Mouse (Mus musculus) liver, postnatal 0 days (tissue): ENCODE measurements around the gene Slc17a1. TPM values are rescaled to one million over a fixed set of nuclear protein-coding genes. Genes with fewer than 3 reads are reported as not detected.

Source experiments
- ATAC-seq: fragments of 200-750 bp; cut with Nextera tagmentation; 2 replicates; pipeline ENCODE4 v1.8.0; 2017; ENCODE audit warnings: mild to moderate bottlenecking, moderate library complexity
- DNase-seq: peaks from one replicate; pipeline ENCODE4 v3.0.0-alpha.2; 2016
- H3K27ac ChIP-seq: fragments of 300-500 bp; sonication (generic); 2 replicates; pipeline ENCODE4 v1.5.1; 2014; ENCODE audit warnings: antibody characterized with exemption, moderate library complexity, mild to moderate bottlenecking, low read depth
- H3K27me3 ChIP-seq: fragments of 300-500 bp; sonication (generic); 2 replicates; pipeline ENCODE4 v1.6.1; 2014; ENCODE audit warnings: low read length, control low read depth, mixed read lengths; ENCODE audit not compliant: insufficient read depth
- H3K36me3 ChIP-seq: fragments of 300-500 bp; sonication (generic); replicated peaks from 2 replicates; pipeline ENCODE4 v1.6.1; 2014; ENCODE audit warnings: mild to moderate bottlenecking, control low read depth, low read length, moderate library complexity, mixed read lengths; ENCODE audit not compliant: insufficient read depth
- H3K4me1 ChIP-seq: fragments of 300-500 bp; sonication (generic); 2 replicates; pipeline ENCODE4 v1.6.1; 2014; ENCODE audit warnings: antibody characterized with exemption, mild to moderate bottlenecking, control low read depth; ENCODE audit not compliant: insufficient read depth
- H3K4me2 ChIP-seq: fragments of 300-500 bp; sonication (generic); 2 replicates; pipeline ENCODE4 v1.6.1; 2014; ENCODE audit warnings: low read depth, mild to moderate bottlenecking, low read length, moderate library complexity, mixed read lengths
- H3K4me3 ChIP-seq: fragments of 300-500 bp; sonication (generic); 2 replicates; pipeline ENCODE4 v1.5.1; 2014; ENCODE audit warnings: low read depth, low read length
- H3K9ac ChIP-seq: fragments of 300-500 bp; sonication (generic); replicated peaks from 2 replicates; pipeline ENCODE4 v1.6.1; 2014; ENCODE audit warnings: mild to moderate bottlenecking, moderate library complexity
- H3K9me3 ChIP-seq: fragments of 300-500 bp; sonication (generic); 2 replicates; pipeline ENCODE4 v1.6.1; 2016; ENCODE audit warnings: mild to moderate bottlenecking, control low read depth, low read length, mixed read lengths
- CTCF ChIP-seq: sonication (generic); IDR thresholded peaks from 2 replicates; pipeline ENCODE4 v1.5.1; 2016; ENCODE audit warnings: antibody characterized with exemption, low read depth
- EP300 ChIP-seq: IDR thresholded peaks from 2 replicates; pipeline ENCODE4 v1.6.1; 2016; ENCODE audit warnings: antibody characterized with exemption, low read depth, mild to moderate bottlenecking
- WGBS: fragments of 180-500 bp; shearing (Covaris S2); extraction: QIAGEN DNeasy Blood & Tissue Kit; methylation state at CpG from one replicate; pipeline ENCODE4 v1.1.7; 2014; ENCODE audit not compliant: insufficient replicate concordance; 5-methylcytosine and 5-hydroxymethylcytosine counted together
- microRNA-seq: library from miRNA; unstranded; fragments of <30 nt; microRNA quantifications from one replicate; pipeline ENCODE4, GENCODE M21; 2016
- polyA plus RNA-seq: library from polyadenylated mRNA; unstranded; fragments of >200 nt; fragmentation: Nextera tagmentation; extraction: Ambion mirVana; gene quantifications from 2 replicates; pipeline ENCODE4 v1.2.1, GENCODE M21; 2015

Slc17a1 gene
- polyA plus RNA-seq, 1 experiment from 2014 or later, result 1.2 TPM

GRCm38 (mm10) chr13:23934211-23934520 lies 66.6 kb downstream of the Slc17a1 start, which contains the start of gene Hist1h2aa:
Gene Hist1h2aa (plus strand): TSS chr13:23934462.
- WGBS, result 82% methylated on average over 10 of the region's 10 CpGs
- Histone ChIP-seq H3K27ac (no peak within 1 kb of the TSS), H3K9ac (no peak within 1 kb of the TSS), H3K4me2 (no peak within 1 kb of the TSS), H3K9me3 (no peaks in the 10 kb centered on the region), H3K4me1 (0 out of 2 replicates have a peak, but pooled peaks cover under 1% of the 10 kb centered on the region), H3K4me3 (no peak within 1 kb of the TSS), H3K36me3 (no peaks in the 10 kb centered on the region), H3K27me3 (no peaks in the 10 kb centered on the region)
- no peak for ATAC-seq
- TF ChIP-seq EP300 (no peak), CTCF (no peak)
- DNase-seq, result no peak

GRCm38 (mm10) chr13:23938699-23939098 lies 71.1 kb downstream of the Slc17a1 start:
- ATAC-seq, result no peak
- Histone ChIP-seq H3K9ac (no peak overlapping the region), H3K4me1 (no peaks in the 10 kb centered on the region), H3K27me3 (no peaks in the 10 kb centered on the region), H3K4me2 (no peak overlapping the region), H3K36me3 (no peaks in the 10 kb centered on the region), H3K4me3 (no peak overlapping the region), H3K27ac (no peak overlapping the region), H3K9me3 (no peaks in the 10 kb centered on the region)
- TF ChIP-seq CTCF (no peak), EP300 (no peak)
- WGBS, result 65% methylated on average over 1 of the region's 1 CpGs
- DNase-seq, result no peak

- 66% methylated on average over 6 of the region's 6 CpGs for WGBS
- Histone ChIP-seq H3K27me3 (no peaks in the 10 kb centered on the region), H3K4me1 (no peaks in the 10 kb centered on the region), H3K9me3 (no peaks in the 10 kb centered on the region), H3K4me3 (no peak overlapping the region), H3K36me3 (no peaks in the 10 kb centered on the region), H3K27ac (no peak overlapping the region), H3K9ac (no peak overlapping the region), H3K4me2 (no peak overlapping the region)
- TF ChIP-seq CTCF (no peak), EP300 (no peak)
- DNase-seq (no peak), ATAC-seq (no peak)
Measured at GRCm38 (mm10) chr13:23940291-23940690, 72.7 kb downstream of the Slc17a1 start.

- H3K27ac ChIP-seq, result no peak overlapping the region
- DNase-seq, result no peak
- H3K4me2 ChIP-seq, result no peak overlapping the region
- H3K9ac ChIP-seq, result no peak overlapping the region
- H3K4me3 ChIP-seq, result no peak overlapping the region
- no peak for ATAC-seq
- TF ChIP-seq EP300 (no peak), CTCF (peak; percentile 48)
- no peaks in the 10 kb centered on the region for H3K4me1 ChIP-seq
- H3K9me3 ChIP-seq, result no peaks in the 10 kb centered on the region
- no peaks in the 10 kb centered on the region for H3K27me3 ChIP-seq
- H3K36me3 ChIP-seq, result no peaks in the 10 kb centered on the region
- 54% methylated on average over 2 of the region's 2 CpGs for WGBS
Measured at GRCm38 (mm10) chr13:23942861-23943260, 75.3 kb downstream of the Slc17a1 start.

Small RNA genes lying within 50 kb of the gene (microRNA-seq; reads per million reads assigned to microRNA genes)
- gene Gm44344, result not detected

Other genes with a start within 250 kb of the Slc17a1 start
- 0.49 and 0.51 TPM in 2 replicates for gene Hist1h2be, start 246.6 kb upstream of the Slc17a1 start, polyA plus RNA-seq
- 13.3 and 16.0 TPM in 2 replicates for gene Hist1h1e, start 245.2 kb upstream of the Slc17a1 start, polyA plus RNA-seq
- gene Hist1h2ac, start 183.8 kb upstream of the Slc17a1 start, polyA plus RNA-seq, result 0.86 and 0.88 TPM in 2 replicates
- 168 and 180 TPM in 2 replicates for gene Hist1h2bc, start 183.6 kb upstream of the Slc17a1 start, polyA plus RNA-seq
- not detected in 2 replicates for gene Hist1h1t, start 171.9 kb upstream of the Slc17a1 start, polyA plus RNA-seq
- gene Hist1h4c, start 169.3 kb upstream of the Slc17a1 start, polyA plus RNA-seq, result 6.2 and 6.5 TPM in 2 replicates
- gene Hfe, start 156.9 kb upstream of the Slc17a1 start, polyA plus RNA-seq, result 24.0 and 25.1 TPM in 2 replicates
- gene Hist1h1c, start 128.9 kb upstream of the Slc17a1 start, polyA plus RNA-seq, result 69.6 and 74.1 TPM in 2 replicates
- 2.8 and 3.5 TPM in 2 replicates for gene Hist1h3c, start 122.1 kb upstream of the Slc17a1 start, polyA plus RNA-seq
- 1.6 and 2.7 TPM in 2 replicates for gene Hist1h2bb, start 121.0 kb upstream of the Slc17a1 start, polyA plus RNA-seq
- gene Hist1h2ab, start 116.6 kb upstream of the Slc17a1 start, polyA plus RNA-seq, result 46.5 and 47.4 TPM in 2 replicates
- gene Hist1h3b, start 115.5 kb upstream of the Slc17a1 start, polyA plus RNA-seq, result 10.2 and 16.0 TPM in 2 replicates
- 2.5 and 3.2 TPM in 2 replicates for gene Hist1h4b, start 110.7 kb upstream of the Slc17a1 start, polyA plus RNA-seq
- 0.40 and 0.49 TPM in 2 replicates for gene Hist1h4a, start 106.5 kb upstream of the Slc17a1 start, polyA plus RNA-seq
- gene Hist1h3a, start 105.4 kb upstream of the Slc17a1 start, polyA plus RNA-seq, result 6.1 and 7.5 TPM in 2 replicates
- gene Hist1h1a, start 104.1 kb upstream of the Slc17a1 start, polyA plus RNA-seq, result 2.8 and 4.6 TPM in 2 replicates
- gene Trim38, start 97.8 kb upstream of the Slc17a1 start, polyA plus RNA-seq, result not detected in 2 replicates
- 37.0 and 39.8 TPM in 2 replicates for gene Slc17a2, start 60.8 kb upstream of the Slc17a1 start, polyA plus RNA-seq
- gene Slc17a3, start 28.3 kb upstream of the Slc17a1 start, polyA plus RNA-seq, result 4.8 and 6.0 TPM in 2 replicates
- 1.1 and 2.0 TPM in 2 replicates for gene Slc17a4, start 47.3 kb downstream of the Slc17a1 start, polyA plus RNA-seq
- not detected in 2 replicates for gene Hist1h2ba, start 66.4 kb downstream of the Slc17a1 start, polyA plus RNA-seq
- gene Hist1h2aa, start 66.7 kb downstream of the Slc17a1 start, polyA plus RNA-seq, result not detected in 2 replicates
- not detected in 2 replicates for gene Scgn, start 123.5 kb downstream of the Slc17a1 start, polyA plus RNA-seq